Mouse (Mus musculus) urinary bladder, adult 2 months (tissue): ENCODE data around the gene Hyal3. TPM values are rescaled to one million over a fixed set of nuclear protein-coding genes. Genes with fewer than 3 reads are reported as not detected.
A peak's percentile ranks its signal among the peaks of the same experiment; 100 is the strongest.

ENCODE experiments used
- DNase-seq: peaks from one replicate; pipeline ENCODE4 v3.0.0; 2022; ENCODE audit warnings: low spot score
- polyA plus RNA-seq: library from polyadenylated mRNA; depleted of rRNA; stranded (reverse); fragments of >200 nt; gene quantifications from 2 replicates; pipeline ENCODE4 v1.2.3, GENCODE M21; 2012; rRNA removed

Gene Hyal3
- polyA plus RNA-seq, 1 experiment = 0.50 TPM

DNA sequence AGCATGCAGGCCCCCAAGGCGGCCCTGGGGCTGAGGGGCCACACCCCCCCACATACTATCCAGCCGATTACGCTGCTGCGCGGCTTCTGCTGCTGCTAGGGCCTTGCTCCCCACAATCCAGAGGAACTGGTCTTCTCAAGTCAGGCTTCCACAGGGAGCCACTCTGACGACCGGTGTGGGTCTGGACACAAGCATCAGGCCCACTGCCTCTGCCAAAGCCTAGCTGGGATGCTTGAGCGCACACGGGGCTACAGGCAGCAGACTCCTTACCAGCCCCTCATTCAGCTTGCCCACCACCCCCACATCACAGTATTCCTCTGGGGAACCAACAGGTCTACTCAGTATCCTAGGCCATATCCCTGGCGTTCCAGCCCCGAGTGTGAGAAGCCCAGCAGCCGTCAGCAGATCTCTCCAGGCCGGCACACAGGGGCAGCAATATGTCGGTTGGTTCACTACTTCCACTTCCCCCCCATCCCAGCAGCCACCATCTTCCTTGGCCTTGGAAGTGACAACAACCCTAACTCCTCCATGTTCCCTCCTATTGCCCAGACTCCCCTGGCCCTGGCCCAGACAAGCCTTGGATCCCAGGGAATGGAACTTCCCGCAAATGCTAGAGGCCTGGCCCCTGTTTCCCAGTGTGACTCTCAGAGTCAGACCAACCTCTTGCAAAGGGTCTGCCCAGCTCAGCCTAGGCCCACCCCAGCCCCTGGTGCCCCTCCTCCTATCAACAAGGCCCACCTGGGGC, 53.2 kb downstream of the Hyal3 start:
- no peak for DNase-seq

DNA sequence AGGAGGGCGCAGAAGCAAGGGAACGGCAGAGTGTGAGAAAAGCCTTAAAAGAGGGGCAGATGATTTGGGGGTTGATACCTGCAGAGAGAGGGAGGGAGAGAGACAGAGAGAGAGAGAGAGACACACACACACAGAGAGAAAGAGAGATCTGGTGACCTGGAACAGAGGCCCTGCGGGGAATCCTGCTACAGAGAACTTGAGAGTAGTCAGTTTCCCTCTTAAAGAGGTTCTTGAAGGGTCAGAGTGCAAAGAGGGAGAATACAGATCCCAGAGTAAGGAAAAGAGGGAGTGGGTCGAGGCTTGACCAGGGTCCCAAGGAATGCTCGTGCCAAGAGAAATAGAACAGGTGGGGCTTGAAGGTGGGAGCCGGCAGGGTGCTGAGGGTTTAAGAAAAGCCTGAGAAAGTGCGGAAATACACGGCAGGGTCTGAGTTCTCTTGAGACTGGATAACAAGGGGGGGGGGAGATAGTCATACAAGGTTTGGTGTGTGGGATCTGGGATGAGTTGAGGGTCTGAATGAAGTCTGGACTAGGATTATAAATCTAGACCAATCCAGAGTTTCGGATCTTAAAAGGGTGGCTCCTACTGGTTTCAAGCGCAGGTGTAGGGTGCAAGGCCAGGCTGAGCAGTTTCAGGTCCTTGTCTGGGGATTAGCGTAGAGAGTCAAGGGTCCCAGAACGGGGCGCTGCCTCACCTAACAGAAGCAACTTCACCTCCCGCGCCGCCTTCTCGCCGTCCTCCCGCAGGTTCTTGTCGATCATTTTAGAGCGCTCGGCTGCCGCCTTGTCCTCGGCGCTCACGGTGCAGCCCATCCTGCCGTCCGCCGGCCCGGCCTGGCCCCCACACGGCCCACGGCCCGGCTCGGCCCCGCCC, 54.0 kb downstream of the Hyal3 start:
- no peak for DNase-seq

GRCm38 (mm10) chr9:107635279-107636028, 54.8 kb downstream of the Hyal3 start, which contains the start of gene Gnai2:
Gene Gnai2, minus strand, starts transcription at chr9:107635367.
- peak; percentile 90 for DNase-seq

Other genes starting within 250 kb of the Hyal3 start
- gene Hemk1, start 242.5 kb upstream of the Hyal3 start, polyA plus RNA-seq = 19.7 and 20.0 TPM in 2 replicates
- 1.7 and 1.9 TPM in 2 replicates for gene 6430571L13Rik, start 240.2 kb upstream of the Hyal3 start, polyA plus RNA-seq
- gene Cacna2d2, start 181.2 kb upstream of the Hyal3 start, polyA plus RNA-seq = 0.46 and 0.84 TPM in 2 replicates
- 33.6 and 34.0 TPM in 2 replicates for gene Tmem115, start 46.9 kb upstream of the Hyal3 start, polyA plus RNA-seq
- gene Cyb561d2, start 38.6 kb upstream of the Hyal3 start, polyA plus RNA-seq = 15.2 and 19.4 TPM in 2 replicates
- 26.6 and 35.2 TPM in 2 replicates for gene Nprl2, start 38.6 kb upstream of the Hyal3 start, polyA plus RNA-seq
- 0.56 and 0.78 TPM in 2 replicates for gene Zmynd10, start 33.5 kb upstream of the Hyal3 start, polyA plus RNA-seq
- gene Rassf1, start 29.3 kb upstream of the Hyal3 start, polyA plus RNA-seq = 41.5 and 58.9 TPM in 2 replicates
- gene Tusc2, start 17.6 kb upstream of the Hyal3 start, polyA plus RNA-seq = 43.9 and 50.6 TPM in 2 replicates
- gene Hyal2, start 12.9 kb upstream of the Hyal3 start, polyA plus RNA-seq = 24.0 and 35.6 TPM in 2 replicates
- 16.8 and 24.9 TPM in 2 replicates for gene Hyal1, start 3.9 kb upstream of the Hyal3 start, polyA plus RNA-seq
- 24.6 and 37.3 TPM in 2 replicates for gene Naa80, start 1.9 kb upstream of the Hyal3 start, polyA plus RNA-seq
- gene Ifrd2, start 6.8 kb downstream of the Hyal3 start, polyA plus RNA-seq = 31.3 and 36.0 TPM in 2 replicates
- gene Sema3b, start 28.4 kb downstream of the Hyal3 start, polyA plus RNA-seq = 57.1 and 71.0 TPM in 2 replicates
- 449 and 465 TPM in 2 replicates for gene Gnai2, start 54.5 kb downstream of the Hyal3 start, polyA plus RNA-seq
- 0.44 and 0.45 TPM in 2 replicates for gene Slc38a3, start 88.7 kb downstream of the Hyal3 start, polyA plus RNA-seq
- 0.06 TPM in 1 of 2 replicates, not detected in the other for gene Gnat1, start 98.9 kb downstream of the Hyal3 start, polyA plus RNA-seq
- gene Sema3f, start 129.7 kb downstream of the Hyal3 start, polyA plus RNA-seq = 110 and 111 TPM in 2 replicates
- gene Rbm5, start 190.2 kb downstream of the Hyal3 start, polyA plus RNA-seq = 105 and 116 TPM in 2 replicates